Mouse (Mus musculus) spleen, postnatal 14 days (tissue): ENCODE data around the gene Exoc5.

Experiments used
- DNase-seq, 2 experiments: peaks; one replicate each; pipeline ENCODE4 v3.0.0; 2021 to 2022; ENCODE audit warnings: low spot score in 2 of 2

The Exoc5 gene

GRCm38 (mm10) chr14:49007979-49008378, 58.5 kb downstream of the Exoc5 start:
- DNase-seq: no peak

GRCm38 (mm10) chr14:49001655-49002054, 64.8 kb downstream of the Exoc5 start:
- no peak for DNase-seq

GRCm38 (mm10) chr14:48998795-48999194, 67.7 kb downstream of the Exoc5 start:
- no peak for DNase-seq

GRCm38 (mm10) chr14:48993861-48994260, 72.6 kb downstream of the Exoc5 start:
- no peak for DNase-seq

- no peak for DNase-seq
Observed at GRCm38 (mm10) chr14:48992070-48992580, 74.3 kb downstream of the Exoc5 start.

GRCm38 (mm10) chr14:48991144-48991522, 75.3 kb downstream of the Exoc5 start:
- no peak for DNase-seq

GRCm38 (mm10) chr14:48990471-48991143, 75.8 kb downstream of the Exoc5 start:
- DNase-seq: no peak

- DNase-seq: no peak
Observed at GRCm38 (mm10) chr14:48989831-48990230, 76.6 kb downstream of the Exoc5 start.

GRCm38 (mm10) chr14:48986231-48986630, 80.2 kb downstream of the Exoc5 start:
- no peak for DNase-seq

GRCm38 (mm10) chr14:48985673-48986072, 80.8 kb downstream of the Exoc5 start:
- DNase-seq: no peak

- DNase-seq: no peak
Observed at GRCm38 (mm10) chr14:48978971-48979388, 87.5 kb downstream of the Exoc5 start.

GRCm38 (mm10) chr14:48971546-48971945, 94.9 kb downstream of the Exoc5 start:
- no peak for DNase-seq

- DNase-seq: no peak
Observed at GRCm38 (mm10) chr14:48968670-48969069, 97.8 kb downstream of the Exoc5 start.
